Mouse (Mus musculus) heart, postnatal 0 days (tissue): Measurements from ENCODE around the gene Pgm1. TPM values are rescaled to one million over a fixed set of nuclear protein-coding genes. Genes with fewer than 3 reads are reported as not detected.
A peak's percentile ranks its signal among the peaks of the same experiment; 100 is the strongest.

Source experiments
- ATAC-seq: fragments of 200-750 bp; cut with Nextera tagmentation; 2 replicates; pipeline ENCODE4 v1.8.0; 2017; ENCODE audit warnings: low read depth, moderate number of reproducible peaks, moderate library complexity; ENCODE audit not compliant: insufficient read depth
- DNase-seq: peaks from one replicate; pipeline ENCODE4 v3.0.0-alpha.2; 2016; ENCODE audit warnings: low spot score
- H3K27ac ChIP-seq: fragments of 300-500 bp; sonication (generic); 2 replicates; pipeline ENCODE4 v1.5.1; 2014; ENCODE audit warnings: low read depth, mild to moderate bottlenecking
- H3K27me3 ChIP-seq: fragments of 300-500 bp; sonication (generic); 2 replicates; pipeline ENCODE4 v1.6.1; 2014; ENCODE audit warnings: low read length, mixed read lengths; ENCODE audit not compliant: control insufficient read depth, insufficient read depth
- H3K36me3 ChIP-seq: fragments of 300-500 bp; sonication (generic); replicated peaks from 2 replicates; pipeline ENCODE4 v1.6.1; 2014; ENCODE audit warnings: low read length, mixed read lengths; ENCODE audit not compliant: control insufficient read depth, insufficient read depth
- H3K4me1 ChIP-seq: fragments of 300-500 bp; sonication (generic); 2 replicates; pipeline ENCODE4 v1.6.1; 2014; ENCODE audit warnings: antibody characterized with exemption; ENCODE audit not compliant: control insufficient read depth, insufficient read depth
- H3K4me2 ChIP-seq: fragments of 300-500 bp; sonication (generic); 2 replicates; pipeline ENCODE4 v1.6.1; 2014; ENCODE audit warnings: low read depth, mild to moderate bottlenecking, low read length, moderate library complexity
- H3K4me3 ChIP-seq: fragments of 300-500 bp; sonication (generic); 2 replicates; pipeline ENCODE4 v1.5.1; 2014; ENCODE audit warnings: low read depth, low read length
- H3K9ac ChIP-seq: fragments of 300-500 bp; sonication (generic); replicated peaks from 2 replicates; pipeline ENCODE4 v1.6.1; 2014; ENCODE audit warnings: low read depth, low read length, mixed read lengths
- H3K9me3 ChIP-seq: fragments of 300-500 bp; sonication (generic); replicated peaks from 2 replicates; pipeline ENCODE4 v1.6.1; 2016; ENCODE audit warnings: low read length; ENCODE audit not compliant: control insufficient read depth
- CTCF ChIP-seq: IDR thresholded peaks from 2 replicates; pipeline ENCODE4 v1.5.1; 2016; ENCODE audit warnings: antibody characterized with exemption, control low read depth, low read depth
- EP300 ChIP-seq: IDR thresholded peaks from 2 replicates; pipeline ENCODE4 v1.6.1; 2016; ENCODE audit warnings: antibody characterized with exemption, low read depth
- WGBS: fragments of 180-500 bp; shearing (Covaris S2); extraction: QIAGEN DNeasy Blood & Tissue Kit; methylation state at CpG from one replicate; pipeline ENCODE4 v1.1.7; 2014; 5-methylcytosine and 5-hydroxymethylcytosine counted together
- polyA plus RNA-seq: library from polyadenylated mRNA; unstranded; fragments of >200 nt; fragmentation: Nextera tagmentation; extraction: Ambion mirVana; gene quantifications from 2 replicates; pipeline ENCODE4 v1.2.1, GENCODE M21; 2015
- total RNA-seq: library from RNA; depleted of rRNA; stranded (reverse); fragments of >200 nt; gene quantifications from 2 replicates; pipeline ENCODE4 v1.2.3, GENCODE M21; 2014; ENCODE audit warnings: low replicate concordance

The Pgm1 gene
- total and polyA plus RNA-seq, 2 experiments from 2014 or later = 220 to 271 TPM

DNA sequence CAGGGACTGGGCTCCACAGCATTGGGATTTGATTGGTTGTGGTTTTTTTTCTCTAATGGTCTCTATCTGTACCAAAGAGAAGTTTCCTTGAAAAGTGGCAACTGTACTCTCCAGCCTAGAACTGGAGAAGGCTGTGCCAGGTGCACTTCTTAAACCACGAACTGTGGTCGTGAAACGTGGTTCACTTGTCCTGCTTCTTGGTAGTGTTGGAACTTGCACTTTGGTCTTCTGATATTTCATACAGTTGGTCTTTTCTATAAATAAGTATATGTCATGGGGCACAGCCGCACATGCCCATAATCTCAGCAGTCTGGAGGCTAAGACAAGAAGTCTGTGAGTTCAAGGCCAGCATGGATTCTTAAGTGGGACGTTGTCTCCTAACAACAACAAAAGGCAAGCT, 7.1 kb downstream of the Pgm1 start:
- no peak overlapping the region for H3K4me3 ChIP-seq
- ATAC-seq (no peak), DNase-seq (no peak)
- H3K36me3 ChIP-seq = peaks cover 6% of the 10 kb centered on the region
- H3K4me2 ChIP-seq = no peak overlapping the region
- no peak overlapping the region for H3K9ac ChIP-seq
- 83% methylated on average over 5 of the region's 5 CpGs for WGBS
- no peaks in the 10 kb centered on the region for H3K9me3 ChIP-seq
- no peak overlapping the region for H3K27ac ChIP-seq
- H3K27me3 ChIP-seq = no peaks in the 10 kb centered on the region
- no peak for TF ChIP-seq CTCF
- TF ChIP-seq EP300 = no peak
- H3K4me1 ChIP-seq = peaks cover 25% of the 10 kb centered on the region

DNA sequence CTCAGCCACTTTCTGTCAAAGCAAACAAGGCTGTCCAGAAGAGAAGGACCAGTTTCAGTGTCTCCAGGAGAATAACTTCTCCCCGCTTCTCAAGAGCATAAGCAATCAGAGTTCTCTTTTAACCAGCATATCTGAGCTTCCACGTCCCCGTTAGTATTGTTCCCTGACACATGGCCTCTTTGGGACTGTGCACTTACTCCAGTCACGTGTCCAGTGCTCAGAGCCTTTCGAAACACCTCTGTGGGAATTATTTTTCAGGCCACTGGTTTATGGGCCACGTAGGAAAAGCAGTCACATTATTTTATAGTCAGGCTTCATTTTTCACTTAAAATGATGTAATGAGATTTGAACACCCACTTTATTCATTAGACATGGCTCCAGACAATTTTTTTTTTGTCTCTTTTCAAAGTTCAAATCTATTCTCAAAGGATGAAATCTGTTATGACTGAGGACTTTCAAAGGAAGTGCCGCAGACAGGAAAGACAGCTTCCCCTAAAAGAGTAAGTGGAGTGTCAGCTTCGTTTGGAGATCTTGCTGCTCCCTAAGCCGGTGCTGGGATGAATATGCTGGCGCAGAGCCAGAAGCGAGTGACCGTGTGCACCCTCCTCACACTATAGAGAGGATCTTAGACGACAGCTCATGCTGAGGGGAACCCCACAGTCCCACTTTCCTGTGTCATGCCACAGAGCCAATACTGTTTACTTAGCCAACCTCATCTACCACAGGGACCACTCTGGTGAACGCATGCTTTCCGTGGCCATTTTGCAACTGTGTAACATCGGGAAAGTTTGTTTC, 10.7 kb downstream of the Pgm1 start:
- ATAC-seq (no peak), DNase-seq (peak; percentile 16)
- Histone ChIP-seq H3K27ac (no peak overlapping the region; the same call in 1 of the 2 replicates), H3K27me3 (no peaks in the 10 kb centered on the region), H3K4me2 (no peak overlapping the region), H3K36me3 (peaks cover 6% of the 10 kb centered on the region), H3K9me3 (no peaks in the 10 kb centered on the region), H3K9ac (no peak overlapping the region), H3K4me3 (no peak overlapping the region), H3K4me1 (peaks cover 29% of the 10 kb centered on the region)
- WGBS = 36% methylated on average over 16 of the region's 16 CpGs
- TF ChIP-seq EP300 = no peak

DNA sequence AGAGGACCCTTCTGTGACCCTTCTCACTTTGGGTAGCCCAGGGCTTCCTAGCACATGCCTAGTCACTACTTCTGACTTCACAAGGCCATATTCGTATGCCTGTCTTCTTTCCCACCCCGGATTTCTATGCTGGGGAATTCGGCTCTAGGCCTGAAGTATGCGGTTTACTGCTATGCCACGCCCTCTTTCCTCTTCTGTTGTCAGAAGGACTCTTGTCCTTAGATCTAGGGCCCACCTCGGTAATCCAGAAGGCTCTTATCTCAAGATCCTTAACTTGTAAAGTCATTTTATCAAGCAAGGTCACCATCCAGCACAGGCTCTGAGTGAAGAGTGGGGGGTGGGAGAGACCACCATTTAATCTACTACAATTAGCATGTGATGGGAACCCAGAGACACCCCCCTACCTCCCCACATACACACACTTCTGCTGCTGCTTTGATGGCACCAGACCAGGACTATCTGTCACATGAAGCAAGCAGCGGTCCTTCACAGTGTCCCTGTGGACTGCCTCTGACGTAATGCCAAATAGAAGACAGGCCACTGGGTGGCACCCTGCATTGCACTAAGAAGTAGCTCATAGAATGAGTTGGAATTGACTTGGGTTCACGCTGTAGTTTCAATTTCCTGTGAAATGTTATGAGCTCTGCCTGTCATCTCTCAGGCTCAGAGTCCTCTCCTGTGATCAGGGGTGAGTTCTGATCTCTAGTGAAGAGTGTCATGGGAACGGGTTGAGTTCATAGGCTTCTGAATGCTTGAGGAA, 12.6 kb downstream of the Pgm1 start:
- peak; percentile 84 for DNase-seq
- ATAC-seq = peak; percentile 85
- Histone ChIP-seq H3K27ac (peak overlapping the region; percentile 43; the same call in 1 of the 2 replicates), H3K9ac (no peak overlapping the region; the same call in 1 of the 2 replicates), H3K4me3 (no peak overlapping the region), H3K4me2 (peak overlapping the region; percentile 22), H3K27me3 (no peaks in the 10 kb centered on the region), H3K9me3 (no peaks in the 10 kb centered on the region), H3K4me1 (peaks cover 24% of the 10 kb centered on the region), H3K36me3 (no peaks in the 10 kb centered on the region)
- TF ChIP-seq CTCF (peak; percentile 60), EP300 (no peak)
- WGBS = 43% methylated on average over 10 of the region's 10 CpGs

DNA sequence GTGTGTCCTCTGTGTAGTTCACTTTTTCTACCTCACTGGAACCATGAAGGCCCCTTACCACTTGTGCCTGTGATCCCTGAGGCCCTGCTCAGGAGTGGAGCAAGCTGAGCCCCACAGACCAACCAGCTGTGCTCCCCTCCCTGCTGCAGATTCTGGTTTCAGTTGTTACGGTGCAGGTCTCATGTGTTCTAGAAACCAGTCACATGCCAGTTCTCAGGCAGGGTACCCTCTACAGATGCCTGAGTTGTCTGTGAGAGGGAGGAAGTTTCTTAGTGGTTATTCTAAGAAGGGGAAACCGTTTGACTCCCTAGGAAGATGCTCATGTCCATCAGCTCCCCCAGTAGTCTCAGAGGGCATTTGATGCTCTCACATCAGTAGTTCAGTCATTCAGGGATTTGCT, 15.4 kb downstream of the Pgm1 start:
- H3K9ac ChIP-seq = no peak overlapping the region
- DNase-seq = no peak
- H3K4me1 ChIP-seq = peaks cover 17% of the 10 kb centered on the region
- ATAC-seq = no peak
- H3K9me3 ChIP-seq = no peaks in the 10 kb centered on the region
- H3K27ac ChIP-seq = no peak overlapping the region
- no peaks in the 10 kb centered on the region for H3K27me3 ChIP-seq
- WGBS = 57% methylated on average over 2 of the region's 2 CpGs
- H3K4me3 ChIP-seq = no peak overlapping the region
- TF ChIP-seq EP300 (no peak), CTCF (no peak)
- no peak overlapping the region for H3K4me2 ChIP-seq
- no peaks in the 10 kb centered on the region for H3K36me3 ChIP-seq

DNA sequence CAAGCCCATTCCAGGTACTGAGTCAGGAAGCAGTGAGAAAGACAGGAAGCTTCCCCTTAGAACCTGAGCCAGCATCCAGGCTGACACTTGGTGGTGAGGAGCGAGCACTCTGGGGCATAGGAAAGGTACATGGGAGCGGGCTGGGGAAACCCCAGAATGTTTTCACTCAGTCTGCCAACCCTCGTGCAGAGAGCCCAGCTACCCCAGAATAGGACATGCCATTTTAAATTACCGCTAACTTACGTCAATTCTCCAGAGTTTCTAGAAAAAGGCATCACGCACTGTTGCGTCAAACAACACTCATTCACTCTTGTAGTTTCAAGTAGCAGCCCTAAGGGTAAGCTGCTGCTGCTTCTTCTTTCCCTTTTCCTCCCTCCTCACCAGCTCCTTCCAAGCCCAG, 15.8 kb downstream of the Pgm1 start:
- TF ChIP-seq CTCF = no peak
- no peak for TF ChIP-seq EP300
- WGBS = 85% methylated on average over 7 of the region's 7 CpGs
- ATAC-seq = no peak

More for the DNA sequence above, 15.8 kb downstream of the Pgm1 start:
- Histone ChIP-seq H3K4me2 (no peak overlapping the region), H3K9ac (no peak overlapping the region), H3K4me1 (peaks cover 13% of the 10 kb centered on the region), H3K36me3 (no peaks in the 10 kb centered on the region), H3K27ac (no peak overlapping the region), H3K9me3 (no peaks in the 10 kb centered on the region), H3K27me3 (no peaks in the 10 kb centered on the region), H3K4me3 (no peak overlapping the region)
- no peak for DNase-seq
